Comparison of ENCODE assay signal across 8 mouse cellular contexts in genomic region chr6:4407748-4408147, GRCm38 (mm10).
DNase-seq lines count a peak whose midpoint lies in the region; ATAC-seq and TF ChIP-seq lines count a peak whose summit lies in the region.

No protein-coding gene starts in this region.

- H3K4me3 ChIP-seq in heart, adult 2 months: no peak overlapping the region
- no peak overlapping the region for H3K4me3 ChIP-seq in heart, embryonic 10.5 days

- H3K27ac ChIP-seq in heart, adult 2 months: no peak overlapping the region
- no peak overlapping the region for H3K27ac ChIP-seq in heart, embryonic 10.5 days

- no peak overlapping the region for H3K9ac ChIP-seq in heart, adult 2 months (ENCODE audit: low read depth, low read length)

- intact Hi-C loops in heart, adult 2 months (cut with DNase I): no loop called here

- H3K36me3 ChIP-seq in heart, adult 2 months (ENCODE audit: control insufficient read depth, insufficient read depth, low read length): no peaks in the 10 kb centered on the region
- H3K36me3 ChIP-seq in heart, embryonic 10.5 days: no peaks in the 10 kb centered on the region

- H3K27me3 ChIP-seq in heart, adult 2 months (ENCODE audit: control insufficient read depth, insufficient read depth, low read length): no peaks in the 10 kb centered on the region
- H3K27me3 ChIP-seq in heart, embryonic 10.5 days (ENCODE audit: insufficient read depth, poor library complexity, severe bottlenecking): no peaks in the 10 kb centered on the region

- TF ChIP-seq CTCF in heart, adult 2 months (IDR thresholded peaks at IDR 0.05): peak; percentile 79

- H3K9me3 ChIP-seq in heart, embryonic 10.5 days: no peaks in the 10 kb centered on the region

- no peak for TF ChIP-seq POLR2A in heart, adult 2 months (IDR thresholded peaks at IDR 0.05; ENCODE audit: insufficient read depth, low read depth, low read length)

- ATAC-seq in erythroid progenitor cell, adult 5-6 weeks (replicated peaks; ENCODE audit: low FRiP score, poor library complexity, severe bottlenecking): no peak

- DNase-seq in heart, adult 2 months: no peak
- DNase-seq in heart, embryonic 10.5 days (ENCODE audit: low spot score): no peak
- DNase-seq in thymus, postnatal 0 days (ENCODE audit: low spot score): peak; percentile 20
- no peak for DNase-seq in thymus, postnatal 36 days
- peak; percentile 59 for DNase-seq in embryo, embryonic 11 days
- DNase-seq in thymus, postnatal 25 days: peak; percentile 3
- no peak for DNase-seq in layer of hippocampus, postnatal 10 days (ENCODE audit: low spot score in 2 of 2)

- TF ChIP-seq EP300 in heart, adult 2 months (IDR thresholded peaks at IDR 0.05; ENCODE audit: insufficient read depth, low read depth, low read length): no peak

- no peaks in the 10 kb centered on the region for H3K79me2 ChIP-seq in heart, adult 2 months (replicated peaks; ENCODE audit: control insufficient read depth, insufficient read depth, low read length)

- 62% methylated on average over 3 of the region's 3 CpGs for WGBS in heart, adult 2 months
- 40% methylated on average over 3 of the region's 3 CpGs for WGBS in heart, embryonic 10.5 days

- no peaks in the 10 kb centered on the region for H3K4me1 ChIP-seq in heart, adult 2 months (ENCODE audit: control insufficient read depth, insufficient read depth, low read length)
- H3K4me1 ChIP-seq in heart, embryonic 10.5 days: no peaks in the 10 kb centered on the region

Comparison
In these comparisons a context has a peak if more than half of its experiments do, and no peak if none do; other contexts are left out.
1. DNase-seq: peak in thymus, postnatal 0 days (single experiment), embryo, embryonic 11 days (single experiment) and thymus, postnatal 25 days (single experiment); none in heart, adult 2 months (0 of 2), heart, embryonic 10.5 days (single experiment), thymus, postnatal 36 days (0 of 2) and layer of hippocampus, postnatal 10 days (0 of 2).